Mouse (Mus musculus): Measurements from ENCODE around the gene A830018L16Rik.

GRCm38 (mm10) chr1:11990011-11990410 lies 576.1 kb downstream of the A830018L16Rik start:
- TF ChIP-seq POLR2A (IDR thresholded peaks at IDR 0.05; ENCODE audit: insufficient read depth, low read depth, low read length) (no peak), CTCF (IDR thresholded peaks at IDR 0.05; ENCODE audit: insufficient read depth, low read depth, low read length) (no peak)
